Mouse (Mus musculus): ENCODE measurements at regions not wholly inside any gene's neighbourhood (a gene's known extent, or its start where the extent isn't known, plus 50 kb on each side); places are given as distances from the start of the nearest gene placed in this dataset.

- Histone ChIP-seq H3K27ac (no peak overlapping the region), H3K4me3 (no peak overlapping the region)
- no peak for DNase-seq (ENCODE audit: low spot score in 2 of 2)
- no peak for TF ChIP-seq CTCF (conservative IDR thresholded peaks at IDR 0.05)
These were observed 149.5 kb upstream of the Spef2 start for GRCm38 (mm10) chr15:9898211-9898610.

- no peak for TF ChIP-seq CTCF (conservative IDR thresholded peaks at IDR 0.05)
- DNase-seq (ENCODE audit: low spot score in 2 of 2), result no peak
These were observed 144.5 kb upstream of the Spef2 start for GRCm38 (mm10) chr15:9893146-9893545.

GRCm38 (mm10) chr15:9892208-9892607 is 143.5 kb upstream of the Spef2 start:
- H3K4me3 ChIP-seq, result no peak overlapping the region
- no peak overlapping the region for H3K27ac ChIP-seq
- no peak for DNase-seq (ENCODE audit: low spot score in 2 of 2)
- TF ChIP-seq CTCF (conservative IDR thresholded peaks at IDR 0.05), result no peak

More at GRCm38 (mm10) chr15:9893146-9893545, 144.5 kb upstream of the Spef2 start:
- H3K4me3 ChIP-seq, result no peak overlapping the region
- no peak overlapping the region for H3K27ac ChIP-seq

- Histone ChIP-seq H3K4me3 (no peak overlapping the region), H3K27ac (no peak overlapping the region)
- TF ChIP-seq CTCF (conservative IDR thresholded peaks at IDR 0.05), result no peak
- DNase-seq (ENCODE audit: low spot score in 2 of 2), result no peak
These were observed 142.8 kb upstream of the Spef2 start for GRCm38 (mm10) chr15:9891446-9891845.

GRCm38 (mm10) chr15:9875776-9876175 is 127.1 kb upstream of the Spef2 start:
- no peak for DNase-seq (ENCODE audit: low spot score in 2 of 2)
- Histone ChIP-seq H3K27ac (no peak overlapping the region), H3K4me3 (no peak overlapping the region)
- no peak for TF ChIP-seq CTCF (conservative IDR thresholded peaks at IDR 0.05)

GRCm38 (mm10) chr15:9870126-9870525 is 121.5 kb upstream of the Spef2 start:
- TF ChIP-seq CTCF (conservative IDR thresholded peaks at IDR 0.05), result no peak
- DNase-seq (ENCODE audit: low spot score in 2 of 2), result no peak
- no peak overlapping the region for H3K4me3 ChIP-seq
- no peak overlapping the region for H3K27ac ChIP-seq

- H3K27ac ChIP-seq, result no peak overlapping the region
- DNase-seq (ENCODE audit: low spot score in 2 of 2), result no peak
- TF ChIP-seq CTCF (conservative IDR thresholded peaks at IDR 0.05), result no peak
- no peak overlapping the region for H3K4me3 ChIP-seq
These were observed 116.1 kb upstream of the Spef2 start for GRCm38 (mm10) chr15:9864778-9865177.

GRCm38 (mm10) chr15:9861825-9862224 is 113.2 kb upstream of the Spef2 start:
- no peak for DNase-seq (ENCODE audit: low spot score in 2 of 2)
- no peak overlapping the region for H3K4me3 ChIP-seq
- no peak overlapping the region for H3K27ac ChIP-seq
- no peak for TF ChIP-seq CTCF (conservative IDR thresholded peaks at IDR 0.05)

- no peak for DNase-seq (ENCODE audit: low spot score in 2 of 2)
- TF ChIP-seq CTCF (conservative IDR thresholded peaks at IDR 0.05), result no peak
- no peak overlapping the region for H3K4me3 ChIP-seq
- no peak overlapping the region for H3K27ac ChIP-seq
These were observed 91.0 kb upstream of the Spef2 start for GRCm38 (mm10) chr15:9839681-9840080.

GRCm38 (mm10) chr15:9835096-9835495 is 86.4 kb upstream of the Spef2 start:
- DNase-seq (ENCODE audit: low spot score in 2 of 2), result no peak
- TF ChIP-seq CTCF (conservative IDR thresholded peaks at IDR 0.05), result no peak
- no peak overlapping the region for H3K4me3 ChIP-seq
- H3K27ac ChIP-seq, result no peak overlapping the region

GRCm38 (mm10) chr15:9804469-9804868 is 55.8 kb upstream of the Spef2 start:
- Histone ChIP-seq H3K27ac (no peak overlapping the region), H3K4me3 (no peak overlapping the region)
- peak in 1 of 2 experiments; percentile 3 for DNase-seq (ENCODE audit: low spot score in 2 of 2)
- no peak for TF ChIP-seq CTCF (conservative IDR thresholded peaks at IDR 0.05)
